Mouse (Mus musculus): Measurements from ENCODE around the gene Ccnl1. TPM values are rescaled to one million over a fixed set of nuclear protein-coding genes. Genes with fewer than 3 reads are reported as not detected.

Ccnl1 gene
- polyA plus RNA-seq, 1 experiment from 2014 or later: 64.9 TPM

- Histone ChIP-seq H3K36me3 (ENCODE audit: inconsistent target) (no peaks in the 10 kb centered on the region), H3K4me3 (ENCODE audit: inconsistent target) (peak overlapping the region; percentile 54), H3K27ac (peak overlapping the region; percentile 89), H3K79me2 (ENCODE audit: inconsistent target) (no peaks in the 10 kb centered on the region)
- WGBS (ENCODE audit: missing documents): 56% methylated on average over 8 of the region's 8 CpGs
Measured at GRCm38 (mm10) chr3:65973501-65974231, 15.6 kb upstream of the Ccnl1 start.

DNA sequence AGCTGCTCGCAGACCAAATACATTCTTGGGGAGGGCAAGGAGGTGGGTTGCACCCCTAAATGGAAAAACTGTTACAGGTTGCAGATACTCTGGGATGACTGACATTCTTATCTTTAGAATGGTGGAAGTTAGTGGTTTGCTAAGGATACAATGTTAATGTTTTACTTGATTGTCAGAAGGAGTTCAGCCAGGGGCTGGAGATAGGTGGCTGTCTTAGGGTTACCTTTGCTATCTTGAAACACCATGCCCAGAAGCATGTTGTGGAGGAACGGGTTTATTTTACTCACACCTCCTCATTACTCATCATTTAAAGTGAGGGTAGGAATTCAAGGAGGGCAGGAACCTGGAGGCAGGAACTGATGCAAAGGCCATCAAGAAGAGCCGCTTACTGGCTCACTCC, 11.1 kb upstream of the Ccnl1 start:
- Histone ChIP-seq H3K4me3 (ENCODE audit: inconsistent target) (no peak overlapping the region), H3K79me2 (ENCODE audit: inconsistent target) (no peaks in the 10 kb centered on the region), H3K27ac (no peak overlapping the region), H3K36me3 (ENCODE audit: inconsistent target) (no peaks in the 10 kb centered on the region)
- WGBS (ENCODE audit: missing documents): 91% methylated on average over 3 of the region's 3 CpGs

GRCm38 (mm10) chr3:65966360-65966759, 8.3 kb upstream of the Ccnl1 start:
- H3K79me2 ChIP-seq (ENCODE audit: inconsistent target): no peaks in the 10 kb centered on the region
- H3K36me3 ChIP-seq (ENCODE audit: inconsistent target): no peaks in the 10 kb centered on the region
- WGBS (ENCODE audit: missing documents): 89% methylated on average over 1 of the region's 1 CpGs
- H3K27ac ChIP-seq: no peak overlapping the region
- H3K4me3 ChIP-seq (ENCODE audit: inconsistent target): no peak overlapping the region

DNA sequence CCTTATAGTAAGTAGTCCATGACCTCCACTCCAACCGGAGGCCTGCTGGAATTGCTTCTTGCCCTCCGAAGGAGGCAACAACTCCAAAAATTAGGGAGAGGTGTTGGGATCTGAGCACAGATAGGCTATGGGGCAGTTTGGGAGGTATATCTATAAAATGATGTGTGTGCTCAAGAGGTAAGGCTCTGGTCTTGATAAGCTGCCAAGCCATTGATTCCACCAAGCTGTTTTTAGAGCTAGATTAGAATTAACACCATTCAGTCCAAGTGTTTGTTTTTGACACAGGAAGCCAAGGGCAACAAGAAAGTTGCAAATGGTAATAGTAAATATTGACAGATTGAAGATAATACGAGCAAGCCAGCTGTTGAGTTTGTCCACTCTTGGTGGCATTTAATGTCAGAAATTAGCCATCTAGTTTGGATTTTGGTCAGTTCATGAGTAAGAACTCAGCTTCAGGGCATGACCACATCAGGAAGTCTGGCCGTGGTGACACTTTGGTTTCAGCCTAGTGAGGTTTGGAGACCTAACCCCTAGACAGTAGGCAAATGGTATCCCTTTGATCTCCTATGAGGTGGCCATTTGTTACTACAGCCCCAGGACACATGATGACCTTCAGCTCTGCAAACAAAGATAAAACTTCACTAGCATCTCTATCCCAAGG, 4.4 kb upstream of the Ccnl1 start:
- no peaks in the 10 kb centered on the region for H3K36me3 ChIP-seq (ENCODE audit: inconsistent target)
- no peak overlapping the region for H3K4me3 ChIP-seq (ENCODE audit: inconsistent target)
- 79% methylated on average over 4 of the region's 4 CpGs for WGBS (ENCODE audit: missing documents)
- H3K79me2 ChIP-seq (ENCODE audit: inconsistent target): peaks cover 5% of the 10 kb centered on the region; the same call in 1 of the 2 replicates
- no peak overlapping the region for H3K27ac ChIP-seq

GRCm38 (mm10) chr3:65960291-65960945, 2.4 kb upstream of the Ccnl1 start:
- no peak overlapping the region for H3K4me3 ChIP-seq (ENCODE audit: inconsistent target)
- 91% methylated on average over 5 of the region's 5 CpGs for WGBS (ENCODE audit: missing documents)
- H3K27ac ChIP-seq: no peak overlapping the region
- H3K79me2 ChIP-seq (ENCODE audit: inconsistent target): peaks cover 25% of the 10 kb centered on the region
- H3K36me3 ChIP-seq (ENCODE audit: inconsistent target): peaks cover 6% of the 10 kb centered on the region; the same call in 1 of the 2 replicates

- whole genome bisulfite sequencing (ENCODE audit: missing documents): 96% methylated on average over 3 of the region's 3 CpGs
Measured at GRCm38 (mm10) chr3:65959416-65960001, 1.5 kb upstream of the Ccnl1 start.

GRCm38 (mm10) chr3:65958840-65959185, 764 bp upstream of the Ccnl1 start:
- H3K27ac ChIP-seq: peak overlapping the region; percentile 87

More at GRCm38 (mm10) chr3:65959416-65960001, 1.5 kb upstream of the Ccnl1 start:
- peak overlapping the region; percentile 87 for H3K27ac ChIP-seq
- H3K36me3 ChIP-seq (ENCODE audit: inconsistent target): peaks cover 16% of the 10 kb centered on the region; the same call in 1 of the 2 replicates
- H3K4me3 ChIP-seq (ENCODE audit: inconsistent target): peak overlapping the region; percentile 59; the same call in 1 of the 2 replicates
- peaks cover 34% of the 10 kb centered on the region for H3K79me2 ChIP-seq (ENCODE audit: inconsistent target)

GRCm38 (mm10) chr3:65957271-65958101, 563 bp downstream of the Ccnl1 start:
- peaks cover 21% of the 10 kb centered on the region; the same call in 1 of the 2 replicates for H3K36me3 ChIP-seq (ENCODE audit: inconsistent target)
- under 1% methylated on average over 80 of the region's 94 CpGs for WGBS (ENCODE audit: missing documents)
- peak overlapping the region; percentile 80 for H3K27ac ChIP-seq

More at GRCm38 (mm10) chr3:65958840-65959185, 764 bp upstream of the Ccnl1 start:
- Histone ChIP-seq H3K79me2 (ENCODE audit: inconsistent target) (peaks cover 41% of the 10 kb centered on the region), H3K36me3 (ENCODE audit: inconsistent target) (peaks cover 19% of the 10 kb centered on the region; the same call in 1 of the 2 replicates), H3K4me3 (ENCODE audit: inconsistent target) (peak overlapping the region; percentile 59)
- WGBS (ENCODE audit: missing documents): 26% methylated on average over 9 of the region's 9 CpGs

GRCm38 (mm10) chr3:65954499-65955391, 3.3 kb downstream of the Ccnl1 start:
- H3K36me3 ChIP-seq (ENCODE audit: inconsistent target): peaks cover 25% of the 10 kb centered on the region; the same call in 1 of the 2 replicates
- peak overlapping the region; percentile 5; the same call in 1 of the 2 replicates for H3K4me3 ChIP-seq (ENCODE audit: inconsistent target)
- peaks cover 78% of the 10 kb centered on the region for H3K79me2 ChIP-seq (ENCODE audit: inconsistent target)
- 65% methylated on average over 7 of the region's 8 CpGs for WGBS (ENCODE audit: missing documents)
- no peak overlapping the region for H3K27ac ChIP-seq

More at GRCm38 (mm10) chr3:65957271-65958101, 563 bp downstream of the Ccnl1 start:
- Histone ChIP-seq H3K79me2 (ENCODE audit: inconsistent target) (peaks cover 54% of the 10 kb centered on the region), H3K4me3 (ENCODE audit: inconsistent target) (peak overlapping the region; percentile 71)

DNA sequence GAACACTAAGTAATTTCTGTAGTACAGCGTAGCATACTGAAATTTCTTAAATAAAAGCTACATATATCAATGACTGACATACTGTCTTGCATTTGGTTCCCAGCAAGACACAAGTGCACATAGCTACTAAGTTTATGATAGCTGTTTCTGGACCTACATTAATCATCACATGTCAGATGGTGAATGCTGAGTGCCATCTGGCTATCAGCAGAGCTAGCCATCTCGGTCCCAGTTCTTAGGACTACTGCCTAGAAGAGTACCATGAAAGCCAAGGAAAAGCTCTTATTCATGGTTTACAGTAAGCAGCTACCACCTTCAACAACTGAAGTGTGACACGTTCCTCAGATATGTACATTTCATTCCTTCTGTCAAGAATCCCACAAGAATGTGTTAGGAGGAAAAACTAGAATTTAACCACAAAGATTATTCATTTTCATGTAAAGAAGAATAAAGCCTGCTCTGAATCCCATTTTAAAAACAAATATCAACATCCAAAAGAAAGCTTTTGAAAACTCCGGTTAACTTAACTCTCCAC, 7.2 kb downstream of the Ccnl1 start:
- peak overlapping the region; percentile 67 for H3K27ac ChIP-seq
- H3K79me2 ChIP-seq (ENCODE audit: inconsistent target): peaks cover 96% of the 10 kb centered on the region
- H3K36me3 ChIP-seq (ENCODE audit: inconsistent target): peaks cover 43% of the 10 kb centered on the region
- WGBS (ENCODE audit: missing documents): 82% methylated on average over 4 of the region's 4 CpGs
- no peak overlapping the region for H3K4me3 ChIP-seq (ENCODE audit: inconsistent target)

GRCm38 (mm10) chr3:65950304-65950703, 7.7 kb downstream of the Ccnl1 start:
- Histone ChIP-seq H3K4me3 (ENCODE audit: inconsistent target) (no peak overlapping the region), H3K36me3 (ENCODE audit: inconsistent target) (peaks cover 47% of the 10 kb centered on the region)
- WGBS (ENCODE audit: missing documents): 0% methylated on average over 2 of the region's 2 CpGs

DNA sequence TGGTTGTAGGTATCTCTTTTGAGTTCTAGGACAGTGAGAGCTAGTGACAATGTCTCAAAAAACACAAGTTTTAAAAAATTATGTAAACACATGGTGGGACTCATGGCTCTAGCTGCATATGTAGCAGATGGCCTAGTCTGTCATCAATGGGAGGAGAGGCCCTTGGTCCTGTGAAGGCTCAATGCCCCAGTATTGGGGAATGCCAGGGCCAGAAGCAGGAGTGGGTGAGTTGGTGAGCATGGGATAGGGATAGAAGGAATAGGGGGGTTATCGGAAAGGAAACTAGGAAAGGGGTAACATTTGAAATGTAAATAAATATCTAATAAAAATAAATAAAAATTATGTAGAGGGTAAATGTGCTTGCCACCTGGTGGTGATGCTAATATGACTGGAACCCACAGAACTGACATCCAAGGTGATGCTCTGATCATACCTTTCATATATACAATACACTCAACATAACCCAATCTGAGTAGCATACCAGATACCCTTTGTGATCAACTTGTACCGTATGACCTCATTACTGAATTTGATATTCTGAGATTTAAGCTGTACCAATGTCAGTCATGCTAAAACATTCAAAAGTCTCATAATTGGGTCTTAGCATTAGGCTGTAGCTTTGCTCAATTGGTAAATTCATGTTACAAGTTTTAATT, 12.6 kb downstream of the Ccnl1 start:
- H3K27ac ChIP-seq: no peak overlapping the region
- 100% methylated on average over 2 of the region's 2 CpGs for WGBS (ENCODE audit: missing documents)
- peaks cover 39% of the 10 kb centered on the region for H3K36me3 ChIP-seq (ENCODE audit: inconsistent target)
- no peak overlapping the region for H3K4me3 ChIP-seq (ENCODE audit: inconsistent target)
- peaks cover 43% of the 10 kb centered on the region for H3K79me2 ChIP-seq (ENCODE audit: inconsistent target)

More at GRCm38 (mm10) chr3:65950304-65950703, 7.7 kb downstream of the Ccnl1 start:
- Histone ChIP-seq H3K79me2 (ENCODE audit: inconsistent target) (peaks cover 91% of the 10 kb centered on the region), H3K27ac (peak overlapping the region; percentile 67)
